Mouse (Mus musculus): ENCODE results near the gene Tuft1.
A peak's percentile ranks its signal among the peaks of the same experiment; 100 is the strongest.

Gene Tuft1

GRCm38 (mm10) chr3:94591066-94591465, 67.6 kb downstream of the Tuft1 start:
- no peak for DNase-seq

- DNase-seq, result peak; percentile 0
These were observed 70.7 kb downstream of the Tuft1 start for GRCm38 (mm10) chr3:94587962-94588361.

GRCm38 (mm10) chr3:94582944-94583343, 75.7 kb downstream of the Tuft1 start:
- DNase-seq, result no peak

- DNase-seq, result peak; percentile 92
These were observed 76.2 kb downstream of the Tuft1 start, which contains the start of gene Snx27 for GRCm38 (mm10) chr3:94582456-94582891. Snx27 (minus strand) TSS chr3:94582716.

GRCm38 (mm10) chr3:94581793-94582455, 76.7 kb downstream of the Tuft1 start:
- DNase-seq, result no peak

GRCm38 (mm10) chr3:94581138-94581780, 77.4 kb downstream of the Tuft1 start:
- peak; percentile 62 for DNase-seq

GRCm38 (mm10) chr3:94574506-94574905, 84.2 kb downstream of the Tuft1 start:
- DNase-seq, result no peak

GRCm38 (mm10) chr3:94567242-94567641, 91.4 kb downstream of the Tuft1 start:
- DNase-seq, result no peak

GRCm38 (mm10) chr3:94565557-94565956, 93.1 kb downstream of the Tuft1 start:
- DNase-seq, result no peak

- DNase-seq, result no peak
These were observed 93.5 kb downstream of the Tuft1 start for GRCm38 (mm10) chr3:94565127-94565526.

GRCm38 (mm10) chr3:94564356-94565010, 94.2 kb downstream of the Tuft1 start:
- no peak for DNase-seq

GRCm38 (mm10) chr3:94563163-94563562, 95.5 kb downstream of the Tuft1 start:
- no peak for DNase-seq

Measured in cerebellum, adult 9-10 months (tissue).